Mouse (Mus musculus): ENCODE data around the gene Cox20. TPM values are rescaled to one million over a fixed set of nuclear protein-coding genes. Genes with fewer than 3 reads are reported as not detected.
"Not testable (repeated sequence)": the region's sequence is repeated elsewhere in the genome, so short reads cannot be mapped to it uniquely, and the experiment has no call there.

The Cox20 gene
- polyA plus RNA-seq (2014; fragmentation: Nextera tagmentation; extraction: Ambion mirVana): 106 and 110 TPM in 2 replicates

- peak; percentile 97 for DNase-seq (ENCODE audit: low spot score)
- WGBS: under 1% methylated on average over 82 of the region's 83 CpGs
- peak; percentile 96 for ATAC-seq (ENCODE audit: insufficient number of reproducible peaks, low FRiP score, low TSS enrichment, low read depth)
- H3K27ac ChIP-seq (replicated peaks; ENCODE audit: low read depth, low read length): peak within 1 kb of the TSS; percentile 99
- no peaks in the 10 kb centered on the region for H3K9me3 ChIP-seq (ENCODE audit: control insufficient read depth, low read length)
- H3K9ac ChIP-seq (ENCODE audit: low read length): peak within 1 kb of the TSS; percentile 97
- H3K36me3 ChIP-seq (ENCODE audit: control insufficient read depth, insufficient read depth, low read length): peaks cover 11% of the 10 kb centered on the region; the same call in 1 of the 2 replicates
- peak within 1 kb of the TSS; percentile 57 for H3K4me2 ChIP-seq (ENCODE audit: low read depth, severe bottlenecking)
- peak within 1 kb of the TSS; percentile 45 for H3K4me3 ChIP-seq (ENCODE audit: low read depth, low read length)
- H3K4me1 ChIP-seq (ENCODE audit: control insufficient read depth, insufficient read depth, low read length): peaks cover 7% of the 10 kb centered on the region; the same call in 1 of the 2 replicates
- H3K27me3 ChIP-seq (ENCODE audit: control insufficient read depth, insufficient read depth, low read length): no peaks in the 10 kb centered on the region
Observed at GRCm38 (mm10) chr1:178318389-178319184, at the start of gene Cox20. Gene Cox20 (plus strand): TSS chr1:178319130.

- Histone ChIP-seq H3K36me3 (ENCODE audit: control insufficient read depth, insufficient read depth, low read length) (no peaks in the 10 kb centered on the region), H3K4me3 (ENCODE audit: low read depth, low read length) (no peak overlapping the region), H3K27ac (replicated peaks; ENCODE audit: low read depth, low read length) (no peak overlapping the region), H3K9ac (ENCODE audit: low read length) (no peak overlapping the region), H3K27me3 (ENCODE audit: control insufficient read depth, insufficient read depth, low read length) (no peaks in the 10 kb centered on the region), H3K4me1 (ENCODE audit: control insufficient read depth, insufficient read depth, low read length) (no peaks in the 10 kb centered on the region), H3K9me3 (ENCODE audit: control insufficient read depth, low read length) (no peaks in the 10 kb centered on the region), H3K4me2 (ENCODE audit: low read depth, severe bottlenecking) (no peak overlapping the region)
- DNase-seq (ENCODE audit: low spot score) (no peak), ATAC-seq (ENCODE audit: insufficient number of reproducible peaks, low FRiP score, low TSS enrichment, low read depth) (no peak)
- WGBS: 30% methylated on average over 6 of the region's 6 CpGs
Observed at GRCm38 (mm10) chr1:178270635-178271034, 48.3 kb upstream of the Cox20 start.

DNA sequence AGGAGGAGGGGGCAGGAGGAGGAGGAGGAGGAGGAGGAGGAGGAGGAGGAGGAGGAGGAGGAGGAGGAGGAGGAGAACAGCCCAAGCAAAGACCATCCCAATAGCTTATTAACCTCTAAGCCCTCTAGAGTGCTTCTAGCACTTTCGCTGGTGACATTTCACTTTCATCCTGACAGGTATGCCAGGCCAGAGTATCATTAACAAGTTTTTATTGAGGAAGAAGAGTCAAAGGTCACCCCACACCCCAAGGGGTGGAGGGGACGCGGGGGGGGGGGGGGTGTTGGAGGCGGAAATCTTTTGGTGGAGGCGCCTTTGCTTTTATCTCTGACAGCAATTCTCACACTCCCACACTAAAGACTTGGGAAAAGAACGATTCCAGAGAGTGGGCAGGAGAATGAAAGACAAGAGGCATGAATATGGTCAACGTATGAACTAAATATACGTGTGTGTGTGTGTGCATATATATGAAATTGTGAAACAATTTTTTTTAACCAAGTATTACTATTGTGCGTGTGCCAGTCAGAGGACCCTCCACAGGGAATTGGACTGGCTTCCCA lies 43.7 kb upstream of the Cox20 start:
- WGBS: 12% methylated on average over 9 of the region's 9 CpGs
- ATAC-seq (ENCODE audit: insufficient number of reproducible peaks, low FRiP score, low TSS enrichment, low read depth): no peak
- Histone ChIP-seq H3K9me3 (ENCODE audit: control insufficient read depth, low read length) (no peaks in the 10 kb centered on the region), H3K27ac (replicated peaks; ENCODE audit: low read depth, low read length) (no peak overlapping the region), H3K4me3 (ENCODE audit: low read depth, low read length) (peak overlapping the region; percentile 47; the same call in 1 of the 2 replicates), H3K4me2 (ENCODE audit: low read depth, severe bottlenecking) (peak overlapping the region; percentile 78), H3K36me3 (ENCODE audit: control insufficient read depth, insufficient read depth, low read length) (no peaks in the 10 kb centered on the region), H3K4me1 (ENCODE audit: control insufficient read depth, insufficient read depth, low read length) (no peaks in the 10 kb centered on the region), H3K27me3 (ENCODE audit: control insufficient read depth, insufficient read depth, low read length) (no peaks in the 10 kb centered on the region), H3K9ac (ENCODE audit: low read length) (no peak overlapping the region)
- no peak for DNase-seq (ENCODE audit: low spot score)

DNA sequence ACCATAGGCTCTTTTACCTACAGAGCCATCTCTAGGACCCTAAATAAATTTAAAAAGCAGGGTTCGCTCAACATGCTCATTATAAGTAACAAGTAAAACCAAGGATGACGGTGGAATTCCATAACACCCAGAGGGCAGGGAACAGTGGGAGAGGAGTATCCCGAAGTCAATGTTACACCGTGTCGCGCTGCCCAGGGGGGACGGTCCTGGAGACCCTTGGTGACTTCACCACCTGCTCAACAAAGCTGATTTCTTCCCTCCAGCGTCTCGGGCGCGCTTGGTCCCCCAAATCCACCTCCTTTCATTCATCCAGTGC lies 43.2 kb upstream of the Cox20 start:
- peak; percentile 82 for DNase-seq (ENCODE audit: low spot score)
- Histone ChIP-seq H3K9me3 (ENCODE audit: control insufficient read depth, low read length) (no peaks in the 10 kb centered on the region), H3K4me1 (ENCODE audit: control insufficient read depth, insufficient read depth, low read length) (no peaks in the 10 kb centered on the region), H3K27me3 (ENCODE audit: control insufficient read depth, insufficient read depth, low read length) (no peaks in the 10 kb centered on the region), H3K27ac (replicated peaks; ENCODE audit: low read depth, low read length) (no peak overlapping the region), H3K4me2 (ENCODE audit: low read depth, severe bottlenecking) (peak overlapping the region; percentile 78), H3K36me3 (ENCODE audit: control insufficient read depth, insufficient read depth, low read length) (no peaks in the 10 kb centered on the region), H3K9ac (ENCODE audit: low read length) (peak overlapping the region; percentile 83), H3K4me3 (ENCODE audit: low read depth, low read length) (peak overlapping the region; percentile 47)
- 3% methylated on average over 11 of the region's 11 CpGs for WGBS
- ATAC-seq (ENCODE audit: insufficient number of reproducible peaks, low FRiP score, low TSS enrichment, low read depth): peak; percentile 58; the same call in 1 of the 2 replicates

DNA sequence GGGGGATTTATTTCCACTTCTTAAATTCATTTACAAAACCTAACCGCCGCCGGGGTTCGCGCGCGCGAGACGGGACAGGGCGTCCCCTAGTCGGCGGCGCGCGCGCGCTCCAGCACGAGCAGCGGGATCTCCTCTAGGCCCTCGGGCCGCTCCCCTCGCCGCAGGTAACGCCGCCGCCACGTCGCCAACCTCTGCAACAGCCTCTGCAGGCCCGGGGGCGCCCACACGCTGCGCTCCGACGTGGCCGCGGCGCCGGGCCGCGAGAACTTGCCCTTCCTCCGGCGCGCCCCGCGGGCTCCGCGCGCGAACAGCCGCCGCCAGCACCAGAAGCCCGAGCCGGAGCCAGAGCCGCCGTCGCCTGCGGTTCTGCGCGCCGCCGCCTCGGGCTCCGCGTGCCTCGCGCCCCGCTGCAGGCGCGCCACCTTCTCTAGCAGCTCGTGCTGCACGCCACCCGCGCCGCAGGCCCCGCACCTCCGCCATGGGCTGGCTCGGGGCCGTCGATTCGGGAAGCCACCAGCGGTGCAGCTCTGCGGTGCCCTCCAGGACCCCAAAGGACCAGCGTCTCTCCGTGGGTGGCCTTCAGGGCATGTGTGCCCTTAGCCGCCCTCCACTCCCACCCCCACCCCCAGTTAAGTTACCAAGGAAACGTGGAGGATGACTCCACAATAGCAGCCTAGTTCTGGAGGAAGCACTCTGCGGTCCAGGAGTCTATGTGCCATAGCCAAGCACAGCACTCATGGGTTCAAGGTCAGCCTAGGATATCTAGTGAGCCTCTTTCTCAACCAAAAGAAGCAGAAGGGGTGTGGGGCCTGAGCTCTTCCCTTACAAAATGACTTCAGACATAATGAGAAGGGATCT lies 42.6 kb upstream of the Cox20 start:
- Histone ChIP-seq H3K9ac (ENCODE audit: low read length) (peak overlapping the region; percentile 83), H3K4me1 (ENCODE audit: control insufficient read depth, insufficient read depth, low read length) (no peaks in the 10 kb centered on the region), H3K9me3 (ENCODE audit: control insufficient read depth, low read length) (no peaks in the 10 kb centered on the region), H3K36me3 (ENCODE audit: control insufficient read depth, insufficient read depth, low read length) (no peaks in the 10 kb centered on the region), H3K4me2 (ENCODE audit: low read depth, severe bottlenecking) (peak overlapping the region; percentile 78), H3K27ac (replicated peaks; ENCODE audit: low read depth, low read length) (no peak overlapping the region), H3K27me3 (ENCODE audit: control insufficient read depth, insufficient read depth, low read length) (no peaks in the 10 kb centered on the region), H3K4me3 (ENCODE audit: low read depth, low read length) (peak overlapping the region; percentile 47)
- 1% methylated on average over 73 of the region's 87 CpGs for WGBS
- ATAC-seq (ENCODE audit: insufficient number of reproducible peaks, low FRiP score, low TSS enrichment, low read depth) (peak; percentile 85), DNase-seq (ENCODE audit: low spot score) (peak; percentile 72)

GRCm38 (mm10) chr1:178283314-178283713 lies 35.6 kb upstream of the Cox20 start:
- not testable (repeated sequence) for H3K27ac ChIP-seq (replicated peaks; ENCODE audit: low read depth, low read length); H3K36me3 ChIP-seq (ENCODE audit: control insufficient read depth, insufficient read depth, low read length)
- WGBS: 87% methylated on average over 3 of the region's 3 CpGs

GRCm38 (mm10) chr1:178283946-178284720 lies 34.8 kb upstream of the Cox20 start:
- Histone ChIP-seq H3K27me3 (ENCODE audit: control insufficient read depth, insufficient read depth, low read length) (no peaks in the 10 kb centered on the region), H3K9me3 (ENCODE audit: control insufficient read depth, low read length) (no peaks in the 10 kb centered on the region), H3K27ac (replicated peaks; ENCODE audit: low read depth, low read length) (no peak overlapping the region), H3K4me1 (ENCODE audit: control insufficient read depth, insufficient read depth, low read length) (no peaks in the 10 kb centered on the region), H3K4me3 (ENCODE audit: low read depth, low read length) (no peak overlapping the region), H3K36me3 (ENCODE audit: control insufficient read depth, insufficient read depth, low read length) (no peaks in the 10 kb centered on the region), H3K4me2 (ENCODE audit: low read depth, severe bottlenecking) (no peak overlapping the region), H3K9ac (ENCODE audit: low read length) (no peak overlapping the region)
- DNase-seq (ENCODE audit: low spot score) (no peak), ATAC-seq (ENCODE audit: insufficient number of reproducible peaks, low FRiP score, low TSS enrichment, low read depth) (no peak)
- 68% methylated on average over 2 of the region's 2 CpGs for WGBS

More at GRCm38 (mm10) chr1:178283314-178283713, 35.6 kb upstream of the Cox20 start:
- not testable (repeated sequence) for H3K9me3 ChIP-seq (ENCODE audit: control insufficient read depth, low read length); H3K4me1 ChIP-seq (ENCODE audit: control insufficient read depth, insufficient read depth, low read length); DNase-seq (ENCODE audit: low spot score); H3K4me2 ChIP-seq (ENCODE audit: low read depth, severe bottlenecking); H3K9ac ChIP-seq (ENCODE audit: low read length); ATAC-seq (ENCODE audit: insufficient number of reproducible peaks, low FRiP score, low TSS enrichment, low read depth); H3K4me3 ChIP-seq (ENCODE audit: low read depth, low read length); H3K27me3 ChIP-seq (ENCODE audit: control insufficient read depth, insufficient read depth, low read length)

Data from limb, embryonic 11.5 days (tissue).